Mouse (Mus musculus): Measurements from ENCODE around the gene Adrm1. TPM values are rescaled to one million over a fixed set of nuclear protein-coding genes. Genes with fewer than 3 reads are reported as not detected.

The Adrm1 gene
- total and polyA plus RNA-seq, 3 experiments: 116 to 148 (median 127) TPM

- DNase-seq (ENCODE audit: extremely low read depth): no peak
- H3K79me2 ChIP-seq (replicated peaks; ENCODE audit: control insufficient read depth, extremely low read depth, insufficient read depth, poor library complexity, severe bottlenecking): no peaks in the 10 kb centered on the region
- no peak overlapping the region for H3K4me3 ChIP-seq (replicated peaks in 1 of 3; ENCODE audit: low read depth in 2 of 3, low read length in 2 of 3, poor library complexity in 1 of 3)
- H3K27me3 ChIP-seq (replicated peaks): peaks cover 27% of the 10 kb centered on the region
- TF ChIP-seq CHD2 (IDR thresholded peaks at IDR 0.05; ENCODE audit: low read length) (no peak), UBTF (IDR thresholded peaks at IDR 0.05; ENCODE audit: low read depth, low read length) (no peak), ZKSCAN1 (IDR thresholded peaks at IDR 0.05; ENCODE audit: borderline replicate concordance, low read depth, low read length) (no peak), JUND (conservative IDR thresholded peaks at IDR 0.05; ENCODE audit: low read depth, low read length) (no peak), TCF12 (IDR thresholded peaks at IDR 0.05; ENCODE audit: low read depth, low read length) (no peak), ZMIZ1 (IDR thresholded peaks at IDR 0.05; ENCODE audit: low read depth, low read length) (no peak), PAX5 (IDR thresholded peaks at IDR 0.05; ENCODE audit: low read length) (no peak), HCFC1 (IDR thresholded peaks at IDR 0.05; ENCODE audit: low read depth, low read length) (no peak), SIN3A (IDR thresholded peaks at IDR 0.05; ENCODE audit: low read length) (no peak), MAFK (IDR thresholded peaks at IDR 0.05; ENCODE audit: insufficient replicate concordance, low read length) (no peak), POLR2AphosphoS2 (IDR thresholded peaks at IDR 0.05; ENCODE audit: low read depth, low read length) (no peak), CHD1 (IDR thresholded peaks at IDR 0.05; ENCODE audit: low read depth, low read length) (no peak), JUN (IDR thresholded peaks at IDR 0.05; ENCODE audit: insufficient read depth, low read depth, low read length) (no peak), BHLHE40 (IDR thresholded peaks at IDR 0.05; ENCODE audit: low read depth, low read length) (no peak)
- no peaks in the 10 kb centered on the region for H3K9me3 ChIP-seq (replicated peaks; ENCODE audit: low read length)
- H3K36me3 ChIP-seq (replicated peaks in 1 of 2; ENCODE audit: control insufficient read depth in 1 of 2, insufficient read depth in 1 of 2, low read length in 1 of 2): peaks cover 0 to 2% of the 10 kb centered on the region in 2 experiments
- no peak overlapping the region for H3K27ac ChIP-seq (ENCODE audit: insufficient read depth, low read depth)
- peaks cover 0 to 8% of the 10 kb centered on the region in 2 experiments; a peak in 2 of 4 replicates for H3K4me1 ChIP-seq (ENCODE audit: control insufficient read depth in 1 of 2, insufficient read depth in 2 of 2)
- H3K9ac ChIP-seq (ENCODE audit: insufficient read depth, low read depth): no peak overlapping the region
- H3K4me2 ChIP-seq (ENCODE audit: insufficient read depth, low read depth, poor library complexity, severe bottlenecking): no peak overlapping the region
- in situ Hi-C loops (cut with MboI; ENCODE audit: low pct_ligation_motif_present, low pct_unique_long_range_greater_than_20kb, low sequenced_read_pairs): no loop called here
- dilution Hi-C loops (cut with MboI; ENCODE audit: extremely low pct_ligation_motif_present, extremely low pct_unique_long_range_greater_than_20kb, low sequenced_read_pairs): no loop called here
These were observed 16.1 kb downstream of the Adrm1 start for GRCm38 (mm10) chr2:180187362-180187761.

- dilution Hi-C loops (cut with MboI; ENCODE audit: extremely low pct_ligation_motif_present, extremely low pct_unique_long_range_greater_than_20kb, low sequenced_read_pairs): no loop called here
- Histone ChIP-seq H3K4me2 (ENCODE audit: insufficient read depth, low read depth, poor library complexity, severe bottlenecking) (no peak overlapping the region), H3K36me3 (replicated peaks in 1 of 2; ENCODE audit: control insufficient read depth in 1 of 2, insufficient read depth in 1 of 2, low read length in 1 of 2) (no peaks in the 10 kb centered on the region), H3K9me3 (replicated peaks; ENCODE audit: low read length) (no peaks in the 10 kb centered on the region), H3K79me2 (replicated peaks; ENCODE audit: control insufficient read depth, extremely low read depth, insufficient read depth, poor library complexity, severe bottlenecking) (no peaks in the 10 kb centered on the region), H3K4me3 (replicated peaks in 1 of 3; ENCODE audit: low read depth in 2 of 3, low read length in 2 of 3, poor library complexity in 1 of 3) (peak overlapping the region in 1 of 3 experiments; percentile 18), H3K9ac (ENCODE audit: insufficient read depth, low read depth) (no peak overlapping the region), H3K27ac (ENCODE audit: insufficient read depth, low read depth) (no peak overlapping the region), H3K4me1 (ENCODE audit: control insufficient read depth in 1 of 2, insufficient read depth in 2 of 2) (peaks cover 3 to 9% of the 10 kb centered on the region in 2 experiments), H3K27me3 (replicated peaks) (peaks cover 66% of the 10 kb centered on the region)
- DNase-seq (ENCODE audit: extremely low read depth): peak; percentile 45
- TF ChIP-seq IRF4 (IDR thresholded peaks at IDR 0.05; ENCODE audit: low read depth, low read length) (0 out of 2 replicates have a peak, but pooled peaks have one; percentile 26), BHLHE40 (IDR thresholded peaks at IDR 0.05; ENCODE audit: low read depth, low read length) (peak; percentile 83), USF1 (IDR thresholded peaks at IDR 0.05; ENCODE audit: low read depth, low read length) (no peak), NRF1 (IDR thresholded peaks at IDR 0.05; ENCODE audit: low read depth, low read length) (no peak), HCFC1 (IDR thresholded peaks at IDR 0.05; ENCODE audit: low read depth, low read length) (peak; percentile 23; the same call in 1 of the 2 replicates), CHD2 (IDR thresholded peaks at IDR 0.05; ENCODE audit: low read length) (0 out of 2 replicates have a peak, but pooled peaks have one; percentile 20), ELF1 (IDR thresholded peaks at IDR 0.05; ENCODE audit: low read depth, low read length) (0 out of 2 replicates have a peak, but pooled peaks have one; percentile 19), ZNF384 (IDR thresholded peaks at IDR 0.05; ENCODE audit: low read depth, low read length) (no peak), RAD21 (IDR thresholded peaks at IDR 0.05; ENCODE audit: low read depth, low read length) (no peak), USF2 (conservative IDR thresholded peaks at IDR 0.05; ENCODE audit: low read depth, low read length) (no peak), EP300 (IDR thresholded peaks at IDR 0.05; ENCODE audit: low read length) (peak; percentile 35; the same call in 1 of the 2 replicates), UBTF (IDR thresholded peaks at IDR 0.05; ENCODE audit: low read depth, low read length) (no peak), GABPA (IDR thresholded peaks at IDR 0.05; ENCODE audit: insufficient replicate concordance, low read depth, low read length) (no peak), JUND (conservative IDR thresholded peaks at IDR 0.05; ENCODE audit: low read depth, low read length) (no peak)
- in situ Hi-C loops (cut with MboI; ENCODE audit: low pct_ligation_motif_present, low pct_unique_long_range_greater_than_20kb, low sequenced_read_pairs): no loop called here
These were observed 25.5 kb downstream of the Adrm1 start for GRCm38 (mm10) chr2:180196610-180197322.
